Mouse (Mus musculus) cerebellum, postnatal 14 days (tissue): ENCODE data around the gene Cyp4f17.
"Not testable (repeated sequence)": the region's sequence is repeated elsewhere in the genome, so short reads cannot be mapped to it uniquely, and the experiment has no call there.

Experiments used
- DNase-seq, 2 experiments: peaks; one replicate each; pipeline ENCODE4 v3.0.0; 2021; ENCODE audit warnings: mixed read lengths in 2 of 2

Cyp4f17 gene

GRCm38 (mm10) chr17:32505851-32506728 lies at the start of gene Cyp4f17:
Cyp4f17 (plus strand) TSS chr17:32506050.
- DNase-seq, result peak; percentile 29 to 46

- no peak for DNase-seq
These were observed 37.4 kb upstream of the Cyp4f17 start for GRCm38 (mm10) chr17:32468494-32468893.

GRCm38 (mm10) chr17:32470795-32471194 lies 35.1 kb upstream of the Cyp4f17 start:
- DNase-seq, result no peak

GRCm38 (mm10) chr17:32472176-32472575 lies 33.7 kb upstream of the Cyp4f17 start:
- DNase-seq, result no peak

GRCm38 (mm10) chr17:32474954-32475560 lies 30.8 kb upstream of the Cyp4f17 start:
- DNase-seq, result no peak

- no peak for DNase-seq
These were observed 28.6 kb upstream of the Cyp4f17 start for GRCm38 (mm10) chr17:32477204-32477603.

- DNase-seq, result no peak
These were observed 27.1 kb upstream of the Cyp4f17 start for GRCm38 (mm10) chr17:32478727-32479126.

GRCm38 (mm10) chr17:32479554-32480506 lies 26.0 kb upstream of the Cyp4f17 start:
- DNase-seq, result peak in 1 of 2 experiments; percentile 30

GRCm38 (mm10) chr17:32481766-32482165 lies 24.1 kb upstream of the Cyp4f17 start:
- no peak for DNase-seq

GRCm38 (mm10) chr17:32483200-32483599 lies 22.6 kb upstream of the Cyp4f17 start:
- DNase-seq, result peak; percentile 94

GRCm38 (mm10) chr17:32492349-32492980 lies 13.4 kb upstream of the Cyp4f17 start:
- peak in 1 of 2 experiments; percentile 12 for DNase-seq

- DNase-seq, result peak; percentile 81 to 85
These were observed 11.2 kb upstream of the Cyp4f17 start for GRCm38 (mm10) chr17:32494601-32495000.

- not testable (repeated sequence) for DNase-seq
These were observed 5.3 kb upstream of the Cyp4f17 start for GRCm38 (mm10) chr17:32500511-32500910.

- DNase-seq, result no peak
These were observed 4.8 kb upstream of the Cyp4f17 start for GRCm38 (mm10) chr17:32501051-32501450.

GRCm38 (mm10) chr17:32503111-32503510 lies 2.7 kb upstream of the Cyp4f17 start:
- no peak for DNase-seq

GRCm38 (mm10) chr17:32506729-32507245 lies 937 bp downstream of the Cyp4f17 start:
- DNase-seq, result peak in 1 of 2 experiments; percentile 16

GRCm38 (mm10) chr17:32516126-32516525 lies 10.3 kb downstream of the Cyp4f17 start:
- DNase-seq, result no peak

- DNase-seq, result no peak
These were observed 16.1 kb downstream of the Cyp4f17 start for GRCm38 (mm10) chr17:32521981-32522380.

- DNase-seq, result no peak
These were observed 16.5 kb downstream of the Cyp4f17 start for GRCm38 (mm10) chr17:32522386-32522785.

- DNase-seq, result no peak
These were observed 17.0 kb downstream of the Cyp4f17 start for GRCm38 (mm10) chr17:32522816-32523215.

GRCm38 (mm10) chr17:32523895-32524294 lies 18.0 kb downstream of the Cyp4f17 start:
- no peak for DNase-seq

- not testable (repeated sequence) for DNase-seq
These were observed 20.5 kb downstream of the Cyp4f17 start for GRCm38 (mm10) chr17:32526341-32526740.
